Mouse (Mus musculus) c-Kit-positive CD71-negative TER-119-negative erythroid progenitor cells, embryonic 14.5 days (primary cell): ENCODE results near the gene Natd1.

Experiments
- DNase-seq: peaks from one replicate; pipeline ENCODE4 v3.0.0-alpha.2; 2013; ENCODE audit warnings: low read depth

The Natd1 gene

DNA sequence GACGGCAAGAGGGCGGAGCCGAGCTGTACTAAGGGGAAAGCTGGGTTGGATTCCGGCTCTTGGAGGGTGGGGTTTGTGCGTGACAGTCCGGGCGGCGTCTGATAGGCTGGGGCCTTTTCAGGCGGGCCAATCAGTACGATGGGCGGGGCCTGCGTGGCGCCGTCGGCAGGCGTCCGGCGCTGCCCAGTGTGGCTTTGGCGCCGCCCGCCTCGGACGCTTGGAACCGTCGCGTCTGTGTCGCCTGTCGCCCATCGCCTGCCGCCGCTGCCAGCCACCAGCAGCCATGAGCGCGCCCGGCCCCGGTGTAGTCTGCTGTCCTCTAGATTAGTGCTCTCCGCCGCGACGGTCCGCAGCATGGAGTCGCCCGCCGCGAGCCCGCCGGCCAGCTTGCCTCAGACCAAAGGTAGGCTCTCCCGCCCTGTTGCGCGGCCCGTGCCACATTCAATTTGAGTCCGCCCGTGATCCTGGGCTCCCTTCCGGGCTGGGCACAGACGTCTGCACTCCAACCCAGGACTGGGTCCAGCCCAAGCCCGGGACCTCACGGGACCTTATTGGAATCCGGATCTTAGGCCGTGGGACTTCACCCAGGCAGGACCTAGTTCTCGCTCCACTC, 17.4 kb upstream of the Natd1 start, which contains the start of gene Map2k3:
Map2k3 (plus strand) TSS at position 165 of the 613 bp plus-strand sequence.
- peak; percentile 90 for DNase-seq

DNA sequence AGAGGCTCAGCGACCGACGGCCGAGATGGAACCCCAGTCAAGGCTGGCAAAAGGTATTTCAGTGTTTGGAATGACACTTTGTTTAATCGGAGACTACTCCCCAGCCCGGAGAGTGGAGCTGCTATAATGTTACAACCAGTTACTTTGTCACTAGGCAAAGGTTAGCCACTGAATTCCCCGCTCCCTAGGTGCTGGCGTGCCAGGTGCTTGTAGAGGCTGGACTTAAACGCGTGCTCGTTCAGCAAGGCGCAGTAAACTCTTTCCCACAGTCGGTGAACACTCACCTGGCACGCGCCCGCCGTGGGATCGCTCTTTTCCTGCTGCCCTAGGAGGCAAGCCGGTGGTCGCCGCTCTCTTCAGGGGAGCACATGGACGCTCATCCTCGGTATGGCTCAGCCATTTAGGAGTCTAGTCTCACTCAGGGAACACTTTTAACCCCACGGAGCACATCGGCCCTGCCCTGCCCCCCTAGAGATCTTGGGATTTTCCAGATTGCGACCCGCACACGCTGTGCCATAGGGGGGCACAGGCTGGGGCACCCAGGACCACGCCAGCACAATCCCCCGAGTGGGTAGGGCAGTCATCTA, 16.8 kb upstream of the Natd1 start:
- DNase-seq = no peak

DNA sequence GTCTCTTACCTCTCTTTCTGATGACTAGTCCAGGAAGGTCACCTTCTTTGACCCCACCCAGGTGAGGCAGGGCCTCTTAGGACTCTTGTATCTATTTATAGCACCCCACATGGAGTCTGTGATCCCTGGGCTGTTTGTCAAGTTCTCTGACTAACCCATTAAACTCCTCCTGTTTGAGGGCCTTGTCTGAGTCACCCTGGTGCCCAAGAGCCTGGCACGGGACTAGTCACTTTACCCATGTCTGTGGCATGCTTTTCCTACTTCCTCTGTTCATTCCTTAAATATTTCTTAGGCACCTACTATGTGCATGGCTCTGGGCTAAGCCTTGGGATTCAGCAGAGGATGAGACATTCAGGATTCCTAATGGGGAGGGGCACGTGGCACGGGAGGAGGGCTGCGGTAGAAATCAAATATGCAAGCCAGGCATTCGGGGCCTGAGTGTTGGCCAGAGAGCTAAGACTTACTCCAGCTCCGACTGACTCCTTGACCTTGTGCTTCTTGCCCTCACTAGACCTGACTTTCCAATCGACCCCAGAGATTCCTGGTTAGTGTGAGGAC, 16.3 kb upstream of the Natd1 start:
- no peak for DNase-seq

DNA sequence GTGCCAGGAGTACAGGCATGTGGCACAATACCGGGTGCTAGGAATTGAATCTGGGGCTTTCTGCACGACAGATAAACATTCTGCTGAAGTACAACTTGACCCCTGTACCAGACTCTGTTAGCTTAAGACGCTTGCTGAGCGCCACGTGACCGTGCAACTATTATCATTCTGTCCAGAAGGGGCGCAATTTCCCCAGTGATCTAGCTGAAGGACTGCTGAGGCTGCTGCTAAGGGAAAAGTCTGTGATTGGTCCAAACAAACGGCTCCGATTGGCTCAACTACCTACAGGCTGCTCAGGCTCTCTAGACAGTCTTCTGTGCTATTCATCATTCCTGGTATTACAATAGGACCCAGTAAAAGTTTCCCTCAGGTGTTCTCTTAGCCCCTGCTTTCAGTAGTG, 12.7 kb upstream of the Natd1 start:
- peak; percentile 95 for DNase-seq

DNA sequence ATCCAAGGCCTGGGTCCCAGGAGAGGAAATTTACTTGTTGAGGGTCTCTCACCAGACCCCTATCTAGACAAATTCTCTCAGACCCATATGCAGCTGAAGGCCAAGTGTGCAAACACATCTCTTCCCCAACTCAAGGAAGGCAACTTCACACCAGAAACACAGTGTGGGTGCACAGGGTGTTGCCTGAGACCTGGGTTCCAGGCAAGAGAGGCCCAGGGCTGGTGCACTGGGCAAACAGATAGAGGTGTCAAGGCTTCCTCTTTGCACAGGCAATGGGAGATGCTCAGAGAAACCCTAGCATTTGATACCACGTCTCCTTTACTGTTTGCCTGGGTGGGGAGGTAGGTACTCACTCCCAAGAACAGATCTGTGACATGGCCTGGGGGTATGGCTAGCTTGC, 10.4 kb upstream of the Natd1 start:
- DNase-seq = no peak

DNA sequence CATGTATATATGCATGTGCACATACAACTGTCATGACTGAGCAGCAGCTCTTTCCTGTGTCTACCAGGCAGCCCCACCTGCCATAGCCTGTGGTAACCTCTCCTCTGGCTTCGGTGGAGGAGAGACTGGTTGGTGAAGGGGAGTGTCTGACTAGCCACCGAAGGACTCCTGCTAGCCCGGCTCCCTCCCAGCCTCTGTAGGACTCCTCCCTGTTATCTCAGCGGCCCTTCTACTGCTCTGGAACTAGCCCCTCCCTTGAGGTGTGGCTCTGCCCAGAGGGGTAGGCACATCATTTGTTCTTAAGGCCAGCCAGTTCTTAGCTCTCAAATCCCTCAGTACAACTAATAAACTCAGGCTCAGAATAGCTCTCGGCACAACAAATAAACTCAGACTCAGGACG, 9.9 kb upstream of the Natd1 start:
- no peak for DNase-seq

DNA sequence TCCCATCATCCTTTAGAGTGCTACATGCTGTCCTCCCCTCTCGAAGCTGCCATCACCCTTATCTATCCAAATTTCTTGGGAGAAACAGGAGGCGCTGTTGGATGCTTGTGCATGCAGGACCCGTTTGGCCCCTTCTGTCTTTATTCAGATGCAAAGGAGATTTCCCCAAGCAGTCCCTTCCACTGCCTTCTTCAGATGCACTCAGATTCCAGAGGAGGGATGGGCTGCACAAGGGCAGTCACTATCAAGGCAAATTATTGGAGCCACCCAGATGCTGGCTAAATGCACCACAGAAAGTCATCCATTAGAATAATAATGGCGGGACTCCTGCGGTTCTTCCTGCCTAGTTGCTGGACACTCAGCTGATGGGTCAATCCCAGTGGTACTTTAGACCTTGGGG, 8.4 kb upstream of the Natd1 start:
- no peak for DNase-seq

DNA sequence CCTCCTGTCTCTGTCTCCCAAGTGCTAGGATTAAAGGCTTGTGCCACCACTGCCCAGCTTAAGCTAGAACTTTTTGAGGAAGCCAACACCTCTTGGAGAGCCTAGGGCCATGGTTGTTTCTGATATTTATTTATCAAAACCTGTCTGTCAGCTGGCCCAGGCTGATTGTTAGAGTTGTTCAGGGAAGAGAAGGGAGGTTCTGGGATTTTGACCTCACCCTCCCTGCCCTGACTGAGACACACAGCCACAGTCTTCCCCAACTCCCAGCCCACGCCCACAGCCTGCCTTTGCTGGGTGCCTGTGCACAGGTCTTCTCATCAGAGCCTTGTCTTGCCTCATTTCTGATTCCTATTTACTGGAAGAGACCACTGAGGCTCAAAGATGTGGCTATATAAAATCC, 7.6 kb upstream of the Natd1 start:
- no peak for DNase-seq

DNA sequence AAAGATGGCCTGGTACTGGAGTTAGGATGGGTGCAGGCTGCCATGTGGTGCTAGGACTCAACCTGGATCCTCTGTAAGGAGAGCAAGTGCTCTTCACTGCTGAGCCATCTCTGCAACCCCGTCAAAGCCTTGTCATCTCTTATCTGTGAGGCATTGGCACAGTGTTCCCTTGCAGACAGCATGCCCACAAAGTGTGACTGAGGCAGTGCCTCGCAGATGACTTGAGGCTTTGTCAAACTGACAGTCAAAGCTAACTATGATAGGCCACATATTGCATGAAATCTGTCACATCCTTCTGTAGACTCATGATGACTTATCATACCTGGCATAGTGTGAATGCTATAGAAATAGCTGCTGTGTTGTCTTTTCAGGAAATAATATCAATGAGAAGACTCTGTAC, 5.5 kb upstream of the Natd1 start:
- no peak for DNase-seq

DNA sequence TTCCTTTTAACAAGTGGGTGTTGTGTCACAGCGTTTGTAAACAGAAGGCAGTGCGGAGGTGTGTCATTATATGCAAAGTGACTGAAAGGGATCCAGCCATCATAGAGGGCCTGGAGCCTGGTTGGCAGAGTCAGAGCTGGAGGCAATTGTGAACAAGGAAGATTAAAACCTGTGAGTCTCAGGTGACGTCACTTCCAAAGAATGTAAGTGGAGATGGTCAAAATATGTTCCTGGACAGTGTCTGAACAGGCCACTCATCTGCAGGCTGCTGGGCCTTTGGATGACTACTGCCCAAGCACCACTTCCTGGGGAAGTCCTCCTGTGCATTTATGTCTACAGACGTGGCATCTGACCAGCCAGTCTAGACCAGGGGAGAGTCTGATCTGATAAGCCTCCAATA, 651 bp upstream of the Natd1 start:
- DNase-seq = no peak

DNA sequence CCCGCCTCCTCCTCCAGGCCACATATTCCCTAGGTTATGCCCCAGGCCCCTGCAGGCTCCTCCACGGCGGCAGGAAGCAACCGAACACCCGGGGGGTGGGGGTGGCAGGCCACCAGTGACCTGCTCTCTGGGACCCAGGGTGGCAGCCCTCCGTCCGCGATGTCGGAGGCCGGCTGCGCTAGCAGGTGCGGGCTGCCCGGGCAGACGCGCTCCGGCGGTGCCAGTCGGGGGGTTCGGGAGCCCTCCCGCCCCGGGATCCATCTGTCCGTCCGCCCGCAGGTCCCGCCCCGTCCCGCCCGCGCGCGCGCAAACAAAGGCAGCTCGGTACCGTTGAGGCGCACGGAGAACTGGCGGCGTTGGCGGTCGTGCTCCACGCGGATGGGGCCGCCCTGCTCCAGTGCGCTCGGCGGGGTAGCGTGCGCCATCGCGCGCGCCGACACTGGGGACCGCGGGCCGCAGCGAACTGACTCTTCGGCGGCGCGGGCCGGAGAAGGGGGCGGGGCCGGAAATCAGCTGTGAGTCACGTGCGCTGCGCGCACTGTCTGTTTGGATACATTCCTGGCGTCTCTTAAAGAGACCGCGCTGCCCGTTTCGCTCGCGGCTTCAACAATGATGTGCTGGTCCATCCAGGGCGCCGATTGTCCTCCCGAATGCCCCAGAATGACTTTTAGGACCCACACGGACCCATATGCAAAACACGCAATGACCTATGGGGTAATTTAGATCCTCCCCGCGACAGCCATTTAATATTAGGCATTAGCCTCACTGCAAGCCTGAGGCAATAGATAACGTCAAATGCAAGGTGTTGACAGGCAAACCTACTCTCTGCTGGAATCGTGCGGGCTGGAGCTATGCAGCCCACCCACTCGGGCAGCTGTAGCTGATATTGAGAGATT, 1.0 kb downstream of the Natd1 start:
- DNase-seq = peak; percentile 73

DNA sequence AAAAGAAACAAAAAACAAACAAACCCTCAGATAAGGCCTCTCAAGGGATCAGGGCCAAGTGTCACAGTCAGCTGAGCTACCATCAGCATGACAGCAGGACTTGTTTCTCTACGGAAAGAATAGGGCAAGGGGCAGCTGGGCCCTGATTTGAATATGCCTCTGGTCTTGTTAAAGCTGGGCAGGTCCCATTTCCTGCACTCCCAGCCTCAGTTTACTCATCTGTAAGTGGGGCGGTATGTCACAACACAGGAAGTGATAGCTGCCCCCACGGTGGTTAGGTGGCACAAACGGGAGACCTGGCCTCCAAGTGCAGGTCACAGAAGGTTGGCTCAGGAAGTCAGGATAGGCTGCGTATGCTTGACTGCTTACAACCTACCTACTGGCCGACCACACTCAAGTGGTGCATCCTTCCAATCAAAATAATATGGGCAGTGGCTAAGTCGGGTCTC, 2.0 kb downstream of the Natd1 start:
- DNase-seq = no peak

DNA sequence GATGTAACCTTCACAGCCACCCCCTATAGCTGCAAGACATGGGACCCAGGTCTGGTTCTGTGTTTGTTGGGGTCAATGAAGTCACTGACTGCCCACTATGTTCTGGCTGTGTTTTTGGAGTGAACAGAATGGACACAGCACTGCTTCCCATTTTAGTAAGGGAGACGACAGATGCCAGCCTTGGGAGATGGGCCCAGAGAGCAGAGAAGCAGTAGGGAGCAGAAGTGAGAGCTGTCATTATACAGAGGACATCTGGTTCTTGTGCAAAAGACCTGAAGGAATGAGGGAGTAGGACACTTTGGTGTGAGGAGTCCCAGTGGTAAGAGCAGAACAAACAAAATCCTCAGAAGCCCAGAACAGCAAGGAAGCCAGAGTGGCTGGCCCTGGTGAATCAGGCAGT, 4.9 kb downstream of the Natd1 start:
- DNase-seq = no peak

DNA sequence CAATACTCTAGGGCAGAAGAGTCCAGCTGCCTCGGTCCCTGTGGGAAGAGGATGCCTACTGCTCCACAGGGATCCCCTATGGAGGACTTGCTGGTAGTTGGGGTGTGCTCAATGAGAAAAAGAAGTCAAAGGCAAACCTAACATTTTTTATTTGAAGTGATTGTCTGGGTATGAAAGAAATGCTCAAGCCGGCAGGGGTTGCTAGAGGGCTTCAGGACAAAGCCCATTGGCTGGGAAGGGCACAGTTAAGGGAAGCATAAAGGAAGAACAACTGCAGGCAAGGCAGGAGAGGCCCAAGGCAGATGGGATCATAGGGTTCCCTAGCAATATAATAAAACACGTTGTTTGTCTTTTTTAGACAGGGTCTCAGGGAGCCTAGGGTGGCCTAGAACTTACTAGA, 6.5 kb downstream of the Natd1 start:
- no peak for DNase-seq

DNA sequence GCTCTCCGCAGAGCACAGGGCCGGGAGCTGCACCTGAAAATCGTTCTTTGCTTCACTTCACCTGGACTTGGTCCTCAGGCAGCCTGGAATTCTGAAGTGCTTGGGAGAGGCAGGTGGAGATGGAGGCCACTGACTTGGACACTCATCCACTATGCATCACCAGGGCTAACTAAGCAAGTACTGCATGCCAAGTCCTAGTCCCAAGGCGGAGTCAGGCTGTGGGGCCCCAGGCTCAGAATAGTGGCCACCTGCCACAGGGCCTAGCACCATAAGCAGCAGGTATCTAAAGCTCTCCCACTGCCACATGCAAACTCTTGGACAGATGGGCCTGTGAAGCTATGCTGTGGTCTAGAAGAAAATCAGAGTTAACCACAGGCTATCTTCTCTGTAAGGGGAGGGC, 8.1 kb downstream of the Natd1 start:
- no peak for DNase-seq

DNA sequence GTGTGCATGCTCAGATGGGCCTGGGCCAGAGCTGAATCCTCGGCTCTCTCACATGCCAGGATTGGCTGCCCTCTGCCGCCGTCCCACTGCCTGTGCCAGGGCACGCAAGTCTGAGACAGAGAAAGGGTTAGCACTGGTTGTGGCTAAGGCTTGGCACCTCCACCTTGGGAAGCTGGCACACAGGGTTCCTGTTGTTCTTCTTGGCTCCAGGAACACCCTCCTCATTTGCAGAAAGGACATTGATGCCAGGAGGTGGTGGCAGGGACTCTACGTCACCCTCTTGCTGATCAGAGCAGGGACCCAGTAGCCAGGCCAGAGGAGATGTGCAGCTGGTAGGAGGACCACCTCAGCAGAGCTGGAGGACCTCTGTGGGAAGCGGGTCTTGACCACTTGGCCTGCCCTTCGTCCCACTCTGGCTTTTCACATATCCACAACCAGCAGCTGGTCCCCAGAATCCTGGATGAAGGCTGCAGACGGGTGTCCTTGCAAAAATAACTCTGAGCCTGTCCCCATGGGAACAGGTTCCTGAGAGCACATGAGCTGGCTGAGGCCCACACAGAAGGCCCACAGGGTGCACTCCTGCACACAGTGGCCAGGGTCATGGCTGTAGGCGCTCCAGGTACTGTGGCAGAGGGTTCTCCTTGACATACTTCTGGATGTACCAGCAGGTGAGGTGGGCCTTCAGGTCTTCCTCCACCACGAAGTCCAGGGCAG, 9.0 kb downstream of the Natd1 start:
- DNase-seq = no peak

DNA sequence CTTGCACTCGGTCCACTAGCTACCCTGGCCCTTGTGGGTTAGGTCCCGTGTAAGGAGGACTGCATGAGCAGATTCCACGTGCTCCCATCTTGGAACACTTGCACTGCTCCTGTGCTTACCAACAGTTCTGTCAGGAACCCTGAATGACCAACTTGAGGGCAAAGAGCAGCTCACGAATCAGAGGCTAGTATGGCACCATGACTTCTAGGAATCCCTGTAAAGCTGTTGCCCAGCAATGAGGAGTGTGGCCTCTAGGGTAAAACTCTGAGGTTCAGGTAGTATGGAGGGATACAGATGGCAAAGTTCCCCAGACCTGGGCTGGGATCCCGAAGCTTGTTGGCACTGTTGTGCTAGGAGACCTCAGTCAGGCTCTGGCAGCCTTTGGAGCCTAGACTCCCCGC, 10.9 kb downstream of the Natd1 start:
- no peak for DNase-seq

DNA sequence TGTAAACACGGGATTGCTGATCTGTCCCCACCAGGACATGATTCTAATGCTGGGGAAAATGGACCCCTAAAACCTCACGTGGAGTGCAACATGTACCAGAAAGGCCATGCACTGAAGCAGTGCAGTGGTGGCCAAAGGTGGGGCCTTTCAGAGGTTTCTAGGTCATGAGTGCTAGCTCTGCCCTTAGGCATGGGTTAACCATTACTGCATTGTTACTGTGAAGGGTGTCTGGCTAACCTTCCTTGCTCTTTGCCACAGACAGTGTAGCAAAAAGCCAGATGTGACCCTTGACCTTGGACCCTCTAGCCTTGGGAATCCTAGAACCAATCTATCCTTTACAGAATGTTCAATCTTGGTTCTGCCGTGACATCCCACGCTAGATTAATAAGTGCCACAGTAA, 12.1 kb downstream of the Natd1 start:
- DNase-seq = no peak

DNA sequence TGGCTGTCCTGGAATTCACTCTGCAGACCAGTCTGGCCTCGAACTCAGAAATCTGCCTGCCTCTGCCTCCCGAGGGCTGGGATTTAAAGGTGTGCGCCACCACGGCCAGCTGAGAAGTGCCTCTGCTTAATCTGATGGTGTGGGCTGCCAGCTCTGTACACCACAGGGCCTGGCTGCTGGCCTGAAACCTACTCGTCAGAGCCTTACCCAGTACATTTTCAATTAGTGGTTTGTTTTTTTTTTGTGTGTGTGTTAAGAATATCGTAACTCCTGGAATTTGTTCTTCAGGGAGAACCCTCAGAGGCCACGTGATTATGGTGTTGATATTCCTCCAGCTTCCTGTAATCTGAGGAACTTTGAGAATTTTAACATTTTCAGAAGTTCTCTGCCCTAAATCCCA, 12.5 kb downstream of the Natd1 start:
- DNase-seq = no peak

DNA sequence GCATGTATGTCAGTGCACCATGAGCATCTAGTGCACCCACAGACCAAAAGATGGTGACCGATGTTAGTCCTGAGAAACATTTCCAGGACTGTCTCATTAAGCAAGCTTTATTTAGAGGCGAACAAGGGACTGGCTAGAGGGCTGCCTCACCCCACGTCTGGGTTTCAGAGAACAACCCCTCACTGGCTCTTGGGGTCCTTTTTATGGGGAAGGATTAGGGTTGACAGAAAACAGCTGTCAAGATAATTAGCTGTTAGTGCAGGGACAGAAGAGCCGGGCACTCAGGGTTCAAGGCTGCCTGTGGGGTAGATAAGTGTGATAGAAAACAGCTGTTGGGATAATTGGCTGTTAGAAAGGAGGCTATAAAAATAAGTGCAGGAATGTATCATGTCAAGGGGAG, 18.6 kb downstream of the Natd1 start:
- DNase-seq = no peak

DNA sequence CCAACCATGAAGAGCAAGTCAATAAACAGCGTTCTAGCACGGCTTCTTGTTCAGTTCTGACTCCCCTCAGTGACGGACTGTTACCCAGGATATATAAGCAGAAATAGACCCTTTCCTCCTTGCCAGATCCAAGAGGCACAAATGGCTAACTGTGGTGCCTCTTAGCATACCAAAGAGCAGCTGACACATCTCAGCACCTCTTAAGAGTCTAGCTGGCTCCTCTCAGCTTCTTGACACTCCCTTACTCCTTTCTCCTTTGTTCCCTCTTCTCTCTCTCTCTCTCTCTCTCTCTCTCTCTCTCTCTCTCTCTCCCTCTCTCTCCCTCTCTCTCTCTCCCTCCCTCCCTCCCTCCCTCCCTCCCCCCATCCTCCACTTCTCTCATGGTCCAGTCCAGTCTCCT, 23.8 kb downstream of the Natd1 start:
- DNase-seq = no peak

DNA sequence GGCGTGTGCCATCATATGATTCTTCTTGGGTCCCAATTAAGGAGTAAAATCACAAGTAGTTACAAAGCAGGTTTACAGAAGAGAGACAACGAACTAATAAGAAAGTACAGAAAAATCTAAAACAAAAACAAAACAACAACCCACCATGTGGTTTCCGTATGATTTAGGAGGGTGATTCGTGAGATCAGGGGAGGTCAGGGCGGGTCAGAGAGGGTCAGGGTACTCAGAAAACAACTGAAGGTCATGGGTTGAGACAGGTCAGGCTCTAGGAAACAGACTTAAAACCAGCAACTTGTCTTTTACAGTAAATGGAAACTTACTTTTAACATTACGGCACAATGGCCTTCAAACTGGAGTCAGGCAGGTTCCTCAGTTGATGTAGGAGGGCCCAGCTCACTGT, 24.3 kb downstream of the Natd1 start:
- no peak for DNase-seq
